Mouse (Mus musculus) midbrain, embryonic 14.5 days (tissue): Measurements from ENCODE around the gene Gabrd. TPM values are rescaled to one million over a fixed set of nuclear protein-coding genes. Genes with fewer than 3 reads are reported as not detected.
"Not testable (repeated sequence)": the region's sequence is repeated elsewhere in the genome, so short reads cannot be mapped to it uniquely, and the experiment has no call there.

Experiments
- ATAC-seq: fragments of 200-750 bp; cut with Nextera tagmentation; 2 replicates; pipeline ENCODE4 v1.8.0; 2017; ENCODE audit warnings: moderate number of reproducible peaks, moderate library complexity; ENCODE audit not compliant: low FRiP score, low TSS enrichment
- DNase-seq: peaks from one replicate; pipeline ENCODE4 v3.0.0-alpha.2; 2015
- H3K27ac ChIP-seq: fragments of 300-500 bp; sonication (generic); replicated peaks from 2 replicates; pipeline ENCODE4 v1.5.1; 2014; ENCODE audit warnings: mild to moderate bottlenecking, low read depth, low read length, moderate library complexity
- H3K27me3 ChIP-seq: fragments of 300-500 bp; sonication (generic); 2 replicates; pipeline ENCODE4 v1.6.1; 2014; ENCODE audit warnings: low read length, control low read depth, mixed read lengths; ENCODE audit not compliant: control insufficient read depth, insufficient read depth
- H3K36me3 ChIP-seq: fragments of 300-500 bp; sonication (generic); 2 replicates; pipeline ENCODE4 v1.6.1; 2014; ENCODE audit warnings: low read length, control low read depth; ENCODE audit not compliant: control insufficient read depth, insufficient read depth
- H3K4me1 ChIP-seq: fragments of 300-500 bp; sonication (generic); 2 replicates; pipeline ENCODE4 v1.6.1; 2014; ENCODE audit warnings: mild to moderate bottlenecking, antibody characterized with exemption, low read length, control low read depth; ENCODE audit not compliant: control insufficient read depth, insufficient read depth
- H3K4me2 ChIP-seq: fragments of 300-500 bp; sonication (generic); 2 replicates; pipeline ENCODE4 v1.6.1; 2014; ENCODE audit warnings: mild to moderate bottlenecking, low read length, moderate library complexity
- H3K4me3 ChIP-seq: fragments of 300-500 bp; sonication (generic); replicated peaks from 2 replicates; pipeline ENCODE4 v1.5.1; 2014; ENCODE audit warnings: low read depth, low read length
- H3K9ac ChIP-seq: fragments of 300-500 bp; sonication (generic); replicated peaks from 2 replicates; pipeline ENCODE4 v1.6.1; 2014; ENCODE audit warnings: mild to moderate bottlenecking, low read length, moderate library complexity
- H3K9me3 ChIP-seq: fragments of 300-500 bp; sonication (generic); 2 replicates; pipeline ENCODE4 v1.6.1; 2016; ENCODE audit warnings: low read length, control low read depth, mixed read lengths; ENCODE audit not compliant: control insufficient read depth
- WGBS: fragments of 180-500 bp; shearing (Covaris S2); extraction: QIAGEN DNeasy Blood & Tissue Kit; methylation state at CpG from one replicate; pipeline ENCODE4 v1.1.7; 2014; 5-methylcytosine and 5-hydroxymethylcytosine counted together
- polyA plus RNA-seq: library from polyadenylated mRNA; unstranded; fragments of >200 nt; fragmentation: Nextera tagmentation; extraction: Ambion mirVana; gene quantifications from 2 replicates; pipeline ENCODE4 v1.2.1, GENCODE M21; 2014

Gene Gabrd
- polyA plus RNA-seq, 1 experiment from 2014 or later = not detected

GRCm38 (mm10) chr4:155421412-155422370 is 23.8 kb upstream of the Gabrd start:
- 88% methylated on average over 20 of the region's 30 CpGs for WGBS

GRCm38 (mm10) chr4:155420137-155420536 is 22.2 kb upstream of the Gabrd start:
- ATAC-seq (no peak), DNase-seq (no peak)
- Histone ChIP-seq H3K9me3 (no peaks in the 10 kb centered on the region), H3K36me3 (peaks cover 8% of the 10 kb centered on the region; the same call in 1 of the 2 replicates), H3K4me1 (no peaks in the 10 kb centered on the region), H3K9ac (no peak overlapping the region), H3K27me3 (no peaks in the 10 kb centered on the region), H3K4me2 (no peak overlapping the region), H3K27ac (no peak overlapping the region), H3K4me3 (no peak overlapping the region)
- WGBS = 82% methylated on average over 3 of the region's 3 CpGs

More at GRCm38 (mm10) chr4:155421412-155422370, 23.8 kb upstream of the Gabrd start:
- H3K4me3 ChIP-seq, DNase-seq, H3K4me2 ChIP-seq, H3K36me3 ChIP-seq, H3K4me1 ChIP-seq, ATAC-seq, H3K27ac ChIP-seq, H3K9ac ChIP-seq, H3K27me3 ChIP-seq, H3K9me3 ChIP-seq: not testable (repeated sequence)

GRCm38 (mm10) chr4:155414656-155415235 is 16.8 kb upstream of the Gabrd start:
- DNase-seq = no peak
- 90% methylated on average over 9 of the region's 9 CpGs for WGBS
- H3K4me1 ChIP-seq = peaks cover 4% of the 10 kb centered on the region; the same call in 1 of the 2 replicates
- no peak overlapping the region for H3K4me2 ChIP-seq
- H3K4me3 ChIP-seq = no peak overlapping the region
- H3K9me3 ChIP-seq = no peaks in the 10 kb centered on the region
- H3K36me3 ChIP-seq = 0 out of 2 replicates have a peak, but pooled peaks cover 4% of the 10 kb centered on the region
- ATAC-seq = no peak
- H3K27me3 ChIP-seq = no peaks in the 10 kb centered on the region
- H3K9ac ChIP-seq = no peak overlapping the region
- H3K27ac ChIP-seq = no peak overlapping the region

GRCm38 (mm10) chr4:155413641-155414335 is 15.9 kb upstream of the Gabrd start:
- H3K9ac ChIP-seq = no peak overlapping the region
- no peak overlapping the region for H3K4me2 ChIP-seq
- no peaks in the 10 kb centered on the region for H3K27me3 ChIP-seq
- ATAC-seq (no peak), DNase-seq (no peak)
- no peak overlapping the region for H3K4me3 ChIP-seq
- 94% methylated on average over 11 of the region's 11 CpGs for WGBS
- no peaks in the 10 kb centered on the region for H3K36me3 ChIP-seq
- H3K27ac ChIP-seq = no peak overlapping the region
- H3K9me3 ChIP-seq = no peaks in the 10 kb centered on the region
- H3K4me1 ChIP-seq = peaks cover 7% of the 10 kb centered on the region; the same call in 1 of the 2 replicates

GRCm38 (mm10) chr4:155412124-155412523 is 14.2 kb upstream of the Gabrd start:
- Histone ChIP-seq H3K4me2 (no peak overlapping the region), H3K36me3 (no peaks in the 10 kb centered on the region), H3K9me3 (no peaks in the 10 kb centered on the region), H3K27ac (no peak overlapping the region), H3K27me3 (no peaks in the 10 kb centered on the region), H3K4me1 (peaks cover 7% of the 10 kb centered on the region; the same call in 1 of the 2 replicates), H3K4me3 (no peak overlapping the region), H3K9ac (no peak overlapping the region)
- ATAC-seq (no peak), DNase-seq (no peak)
- WGBS = 92% methylated on average over 6 of the region's 6 CpGs

GRCm38 (mm10) chr4:155409058-155409776 is 11.3 kb upstream of the Gabrd start, which contains the start of gene Cfap74:
TSS of gene Cfap74 (plus strand) at chr4:155409190.
- H3K9me3 ChIP-seq = no peaks in the 10 kb centered on the region
- peak within 1 kb of the TSS; percentile 50 for H3K4me3 ChIP-seq
- H3K4me1 ChIP-seq = peaks cover 7% of the 10 kb centered on the region; the same call in 1 of the 2 replicates
- DNase-seq (peak; percentile 94), ATAC-seq (peak; percentile 96)
- no peaks in the 10 kb centered on the region for H3K36me3 ChIP-seq
- under 1% methylated on average over 35 of the region's 35 CpGs for WGBS
- no peaks in the 10 kb centered on the region for H3K27me3 ChIP-seq
- H3K9ac ChIP-seq = peak within 1 kb of the TSS; percentile 40; the same call in 1 of the 2 replicates
- peak within 1 kb of the TSS; percentile 46 for H3K27ac ChIP-seq
- H3K4me2 ChIP-seq = peak within 1 kb of the TSS; percentile 81

- no peak for DNase-seq
- 2% methylated on average over 8 of the region's 8 CpGs for WGBS
- no peaks in the 10 kb centered on the region for H3K36me3 ChIP-seq
- H3K9ac ChIP-seq = no peak overlapping the region; the same call in 1 of the 2 replicates
- no peaks in the 10 kb centered on the region for H3K27me3 ChIP-seq
- H3K4me1 ChIP-seq = peaks cover 7% of the 10 kb centered on the region; the same call in 1 of the 2 replicates
- H3K4me3 ChIP-seq = peak overlapping the region; percentile 50
- ATAC-seq = peak; percentile 62; the same call in 1 of the 2 replicates
- no peak overlapping the region for H3K27ac ChIP-seq
- peak overlapping the region; percentile 81 for H3K4me2 ChIP-seq
- no peaks in the 10 kb centered on the region for H3K9me3 ChIP-seq
Measured at GRCm38 (mm10) chr4:155408695-155409057, 10.8 kb upstream of the Gabrd start.

- peaks cover 17% of the 10 kb centered on the region for H3K27me3 ChIP-seq
- 47% methylated on average over 1 of the region's 1 CpGs for WGBS
- DNase-seq (no peak), ATAC-seq (no peak)
- H3K27ac ChIP-seq = no peak overlapping the region
- 0 out of 2 replicates have a peak, but pooled peaks cover 3% of the 10 kb centered on the region for H3K4me1 ChIP-seq
- H3K9me3 ChIP-seq = no peaks in the 10 kb centered on the region
- no peaks in the 10 kb centered on the region for H3K36me3 ChIP-seq
- H3K9ac ChIP-seq = no peak overlapping the region
- H3K4me3 ChIP-seq = no peak overlapping the region
- H3K4me2 ChIP-seq = no peak overlapping the region
Measured at GRCm38 (mm10) chr4:155402489-155402888, 4.6 kb upstream of the Gabrd start.
